Mouse (Mus musculus) stomach, embryonic 14.5 days (tissue): ENCODE measurements around the gene Gm20830. TPM values are rescaled to one million over a fixed set of nuclear protein-coding genes. Genes with fewer than 3 reads are reported as not detected.
"Not testable (repeated sequence)": the region's sequence is repeated elsewhere in the genome, so short reads cannot be mapped to it uniquely, and the experiment has no call there.

Experiments used
- ATAC-seq: fragments of 200-750 bp; cut with Nextera tagmentation; 2 replicates; pipeline ENCODE4 v1.8.0; 2017; ENCODE audit warnings: low read depth, moderate TSS enrichment; ENCODE audit not compliant: insufficient number of reproducible peaks, insufficient read depth, low FRiP score
- H3K27ac ChIP-seq: fragments of 300-500 bp; sonication (generic); 2 replicates; pipeline ENCODE4 v1.5.1; 2014; ENCODE audit warnings: mild to moderate bottlenecking, low read length, moderate library complexity, mixed read lengths
- H3K27me3 ChIP-seq: fragments of 300-500 bp; sonication (generic); 2 replicates; pipeline ENCODE4 v1.6.1; 2014; ENCODE audit warnings: low read length, control low read depth, mixed read lengths; ENCODE audit not compliant: control insufficient read depth, insufficient read depth
- H3K36me3 ChIP-seq: fragments of 300-500 bp; sonication (generic); 2 replicates; pipeline ENCODE4 v1.6.1; 2014; ENCODE audit warnings: mild to moderate bottlenecking, control low read depth, low read length, moderate library complexity, mixed read lengths; ENCODE audit not compliant: control insufficient read depth, insufficient read depth
- H3K4me1 ChIP-seq: fragments of 300-500 bp; sonication (generic); 2 replicates; pipeline ENCODE4 v1.6.1; 2014; ENCODE audit warnings: low read length, control low read depth, mixed read lengths; ENCODE audit not compliant: control insufficient read depth, insufficient read depth
- H3K4me2 ChIP-seq: fragments of 300-500 bp; sonication (generic); replicated peaks from 2 replicates; pipeline ENCODE4 v1.6.1; 2014; ENCODE audit warnings: low read depth, low read length, control low read depth
- H3K4me3 ChIP-seq: fragments of 300-500 bp; sonication (generic); 2 replicates; pipeline ENCODE4 v1.5.1; 2014; ENCODE audit warnings: low read depth, low read length, control low read depth
- H3K9ac ChIP-seq: fragments of 300-500 bp; sonication (generic); replicated peaks from 2 replicates; pipeline ENCODE4 v1.6.1; 2014; ENCODE audit warnings: low read depth, mild to moderate bottlenecking, control low read depth, low read length, moderate library complexity, mixed read lengths
- H3K9me3 ChIP-seq: fragments of 300-500 bp; sonication (generic); 2 replicates; pipeline ENCODE4 v1.6.1; 2016; ENCODE audit warnings: low read depth, low read length, control low read depth; ENCODE audit not compliant: control insufficient read depth
- WGBS: fragments of 180-500 bp; shearing (Covaris S2); extraction: QIAGEN DNeasy Blood & Tissue Kit; methylation state at CpG from one replicate; pipeline ENCODE4 v1.1.7; 2014; 5-methylcytosine and 5-hydroxymethylcytosine counted together
- polyA plus RNA-seq: library from polyadenylated mRNA; unstranded; fragments of >200 nt; fragmentation: Nextera tagmentation; extraction: Ambion mirVana; gene quantifications from 2 replicates; pipeline ENCODE4 v1.2.1, GENCODE M21; 2014

Gene Gm20830
- not detected in 2 replicates for polyA plus RNA-seq

DNA sequence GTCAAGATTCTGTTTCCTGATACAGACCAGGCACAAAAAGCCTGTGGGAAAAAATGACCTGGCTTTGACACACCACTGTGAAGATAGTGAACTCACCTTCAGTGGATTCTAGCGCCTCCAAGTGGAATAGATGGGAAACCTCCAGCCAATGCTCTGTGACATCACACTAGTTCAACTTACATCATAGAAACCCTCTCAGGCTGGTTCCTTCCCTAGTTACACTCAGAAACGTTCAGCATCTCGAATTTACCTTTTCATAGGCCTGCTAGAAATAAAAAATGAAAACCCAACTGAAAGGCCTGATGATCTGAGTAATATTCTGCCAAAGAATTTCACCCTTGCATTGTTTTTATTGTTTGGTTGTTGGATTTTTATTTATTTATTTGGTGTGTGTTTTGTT lies at the start of gene Gm20830:
Gene Gm20830 (minus strand): TSS at position 101 of the 400 bp plus-strand sequence.
- H3K4me1 ChIP-seq, H3K4me3 ChIP-seq, H3K27me3 ChIP-seq, H3K27ac ChIP-seq, H3K36me3 ChIP-seq, ATAC-seq, H3K9me3 ChIP-seq, H3K4me2 ChIP-seq, H3K9ac ChIP-seq: not testable (repeated sequence)
- 11% methylated on average over 2 of the region's 3 CpGs for WGBS

Other genes starting within 250 kb of the Gm20830 start
- not detected in 2 replicates for gene Gm21719, start 235.4 kb downstream of the Gm20830 start, polyA plus RNA-seq